Mouse (Mus musculus) telencephalon, adult 2 months (tissue): Measurements from ENCODE around the gene Hist2h2ac.
"Not testable (repeated sequence)": the region's sequence is repeated elsewhere in the genome, so short reads cannot be mapped to it uniquely, and the experiment has no call there.

ENCODE experiments used
- DNase-seq: peaks from one replicate; pipeline ENCODE4 v3.0.0-alpha.2; 2011; ENCODE audit warnings: low read depth, low spot score

Hist2h2ac gene

DNA sequence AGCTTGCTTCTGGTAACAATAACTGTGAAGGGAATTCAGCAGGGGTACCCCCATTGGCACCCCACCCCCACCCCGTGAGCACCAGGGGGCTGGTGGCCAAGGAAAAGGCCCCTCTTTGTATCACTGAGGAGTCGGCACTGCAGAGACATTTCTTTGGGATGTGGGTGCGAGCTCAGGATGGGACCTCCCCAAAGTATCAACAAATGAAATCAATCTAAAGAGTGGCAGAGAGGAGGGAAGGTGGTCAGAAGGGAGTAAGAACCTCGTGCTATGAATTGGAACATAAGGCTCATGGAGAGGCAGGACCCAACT, 28.3 kb upstream of the Hist2h2ac start:
- no peak for DNase-seq

DNA sequence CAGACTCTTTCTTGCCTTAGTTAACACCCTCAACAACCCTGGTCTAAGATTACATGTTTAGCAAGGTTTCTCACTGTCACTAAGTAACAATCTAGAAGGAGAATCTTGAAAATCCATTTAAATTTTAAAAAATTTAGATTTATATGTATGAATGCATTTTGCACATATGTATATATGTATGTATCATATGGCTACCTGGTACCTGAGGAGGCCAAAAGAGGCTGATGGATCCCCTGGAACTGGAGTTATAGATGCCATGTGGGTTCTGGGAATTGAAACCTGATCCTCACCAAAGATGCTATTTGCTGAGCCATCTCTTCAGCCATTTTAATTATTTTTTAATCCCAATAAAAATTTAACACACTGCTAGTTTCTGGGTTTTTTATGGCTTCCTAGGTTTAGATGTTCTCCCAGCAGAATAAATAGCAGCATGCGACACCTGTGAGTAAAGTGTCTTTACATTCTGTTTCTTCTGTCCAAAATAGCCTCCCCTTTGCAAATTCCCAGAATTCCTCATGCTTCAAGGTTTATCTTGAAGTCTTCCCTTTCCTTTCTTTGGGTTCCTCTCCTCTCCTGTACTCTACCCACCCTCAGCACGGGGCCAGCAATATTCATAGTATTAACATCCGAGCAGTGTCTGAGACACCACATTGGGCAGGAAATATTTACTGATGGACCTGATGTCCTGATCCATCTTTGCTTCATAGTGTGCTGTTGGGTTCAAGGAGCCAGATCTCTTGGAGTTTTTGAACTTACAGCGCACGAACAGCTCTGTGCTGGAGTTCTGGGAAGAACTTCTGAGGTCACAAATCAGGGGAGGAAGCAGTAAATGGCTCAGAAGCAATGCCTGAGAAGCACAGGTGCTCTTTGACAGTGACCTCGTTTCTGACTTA, 27.7 kb upstream of the Hist2h2ac start:
- DNase-seq: no peak

DNA sequence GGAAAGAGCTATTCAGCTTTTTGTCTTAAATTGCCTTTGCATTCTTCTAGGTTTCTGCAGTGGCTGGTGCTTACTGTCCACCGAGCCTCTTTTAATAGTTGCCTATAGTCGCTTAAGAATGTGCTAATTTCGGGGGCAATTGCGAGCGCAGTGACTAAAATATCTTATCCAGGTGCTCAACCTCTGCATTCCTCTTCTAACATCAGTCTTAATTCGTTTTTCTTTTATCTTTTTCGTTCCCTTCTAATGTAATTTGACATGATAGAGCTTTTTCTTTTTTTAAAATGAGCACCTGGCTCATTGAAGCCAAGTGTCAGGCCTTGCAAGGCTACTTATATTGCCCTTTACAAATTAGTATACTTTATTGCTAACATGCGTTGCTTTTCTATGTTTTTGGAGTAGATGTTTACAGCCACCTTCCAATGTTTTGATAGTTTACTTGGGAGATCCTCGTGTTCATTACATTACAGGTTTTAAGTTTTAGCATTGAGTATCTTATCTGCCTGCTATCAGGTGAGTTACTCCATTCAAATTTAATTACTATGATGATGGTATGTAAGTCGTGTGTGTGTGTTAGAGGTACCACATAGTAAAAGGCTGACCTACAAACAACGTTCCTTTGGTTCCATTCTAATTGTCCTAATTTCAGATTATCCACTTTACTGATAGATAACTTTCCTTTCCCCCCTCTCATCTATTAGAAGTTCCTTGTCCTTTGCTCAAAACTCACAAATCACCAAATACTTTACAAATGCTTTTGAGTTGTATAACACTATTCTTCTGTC, 26.9 kb upstream of the Hist2h2ac start:
- DNase-seq: no peak

DNA sequence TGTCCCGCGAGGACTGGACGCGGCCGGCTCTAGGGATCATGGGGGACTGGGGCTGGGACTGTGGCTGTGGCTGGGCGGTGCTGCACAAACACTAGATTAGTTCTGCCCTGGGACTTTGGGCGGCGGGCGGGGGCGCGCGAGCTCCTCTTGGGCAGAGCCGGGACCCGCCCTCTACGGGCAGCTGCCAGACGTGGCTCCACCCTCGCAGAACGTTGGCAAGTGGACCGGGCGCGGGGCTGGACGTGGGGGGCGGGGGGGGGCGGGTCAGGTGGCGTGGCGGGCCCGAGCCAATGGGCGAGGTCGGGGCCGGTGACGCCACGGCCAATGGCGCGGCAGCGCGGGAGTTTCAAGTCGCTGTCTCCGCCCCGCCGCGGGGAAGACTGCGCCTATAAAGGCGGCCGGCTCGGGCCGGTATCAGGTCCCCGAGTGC, 25.8 kb upstream of the Hist2h2ac start, which contains the start of gene Hist2h3c1:
Gene Hist2h3c1, plus strand, starts transcription at position 259 of the 430 bp plus-strand sequence.
- DNase-seq: not testable (repeated sequence)

DNA sequence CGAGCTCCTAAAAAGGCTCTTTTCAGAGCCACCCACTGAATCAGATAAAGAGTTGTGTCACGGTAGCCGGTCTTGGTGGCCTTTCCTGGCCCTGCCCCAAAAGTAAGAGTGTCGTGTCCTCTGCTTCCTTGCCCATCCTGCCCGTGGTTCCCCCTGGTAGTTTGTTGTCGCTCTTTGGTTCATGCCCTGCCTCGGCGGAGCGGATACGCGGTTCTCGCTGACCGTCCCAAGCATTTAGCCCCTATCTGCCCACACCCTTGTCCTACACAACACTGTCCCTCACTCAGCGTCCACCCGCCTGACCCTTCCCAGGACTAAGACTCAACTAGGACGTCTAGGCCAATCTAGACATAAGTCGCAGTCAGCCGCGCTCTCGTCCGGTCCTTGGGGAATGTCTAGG, 25.3 kb upstream of the Hist2h2ac start:
- not testable (repeated sequence) for DNase-seq

DNA sequence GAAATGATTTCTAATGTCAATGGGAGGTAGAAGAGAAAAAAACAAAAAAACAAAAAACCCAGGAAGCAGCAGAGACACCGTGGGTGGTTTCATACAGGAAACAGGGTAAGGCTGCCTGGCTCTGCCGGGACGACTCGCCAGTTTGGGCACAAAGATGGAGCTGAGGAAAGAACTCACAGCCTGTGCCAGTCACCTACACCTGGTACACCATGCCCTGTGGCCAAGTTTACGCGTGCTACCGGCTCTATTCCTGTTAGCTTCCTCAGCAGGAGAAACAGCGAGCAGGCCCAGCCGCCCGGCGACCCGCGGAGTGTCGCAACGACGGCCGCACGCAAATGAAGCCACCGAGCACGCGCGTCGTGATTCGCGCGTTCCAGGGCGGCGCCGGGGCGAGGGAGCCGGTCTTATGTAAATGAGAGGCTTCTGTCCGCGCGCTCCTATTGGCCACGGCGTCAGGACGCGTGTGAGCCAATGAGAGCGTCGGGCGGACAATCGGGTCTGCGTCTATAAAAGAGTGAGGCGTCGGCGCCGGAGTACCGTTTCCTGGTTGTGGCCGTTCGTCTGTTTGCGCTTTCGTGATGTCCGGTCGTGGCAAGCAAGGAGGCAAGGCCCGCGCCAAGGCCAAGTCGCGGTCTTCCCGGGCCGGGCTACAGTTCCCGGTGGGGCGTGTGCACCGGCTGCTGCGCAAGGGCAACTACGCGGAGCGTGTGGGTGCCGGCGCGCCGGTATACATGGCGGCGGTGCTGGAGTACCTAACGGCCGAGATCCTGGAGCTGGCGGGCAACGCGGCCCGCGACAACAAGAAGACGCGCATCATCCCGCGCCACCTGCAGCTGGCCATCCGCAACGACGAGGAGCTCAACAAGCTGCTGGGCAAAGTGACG, 24.6 kb upstream of the Hist2h2ac start, which contains the start of gene Hist2h2aa1:
Gene Hist2h2aa1, plus strand, starts transcription at position 495 of the 884 bp plus-strand sequence.
- peak; percentile 50 for DNase-seq

DNA sequence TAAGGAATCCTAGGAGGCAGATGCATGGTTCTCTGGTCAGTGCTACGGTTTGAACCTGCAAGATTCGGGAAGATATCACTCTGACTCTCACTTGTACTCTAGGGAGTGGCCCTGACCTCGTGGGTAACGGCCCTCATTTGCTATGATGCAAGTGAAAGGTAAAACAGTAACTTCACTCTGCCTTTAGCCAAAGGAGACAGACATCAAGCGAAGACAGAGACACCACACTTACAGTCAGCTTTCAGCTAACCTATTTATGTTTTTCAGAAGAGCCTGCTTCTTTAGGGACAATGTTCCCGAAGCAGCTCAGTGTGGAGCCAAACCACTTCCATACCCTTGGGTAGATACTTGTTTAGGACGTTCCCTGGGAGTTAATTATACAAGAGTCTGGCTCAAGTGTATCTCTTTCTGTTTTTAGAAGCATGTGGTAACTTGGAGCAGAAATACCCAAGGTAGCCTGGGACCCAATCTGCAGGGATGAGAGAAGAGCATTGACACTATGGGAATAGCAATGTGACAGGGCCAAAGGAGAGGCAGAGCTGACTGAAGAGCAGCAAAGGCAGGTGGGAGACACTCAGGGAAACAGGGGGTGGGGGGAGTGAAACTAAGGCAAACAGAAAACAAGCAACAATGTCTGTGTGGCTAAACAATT, 23.4 kb upstream of the Hist2h2ac start:
- DNase-seq: no peak

DNA sequence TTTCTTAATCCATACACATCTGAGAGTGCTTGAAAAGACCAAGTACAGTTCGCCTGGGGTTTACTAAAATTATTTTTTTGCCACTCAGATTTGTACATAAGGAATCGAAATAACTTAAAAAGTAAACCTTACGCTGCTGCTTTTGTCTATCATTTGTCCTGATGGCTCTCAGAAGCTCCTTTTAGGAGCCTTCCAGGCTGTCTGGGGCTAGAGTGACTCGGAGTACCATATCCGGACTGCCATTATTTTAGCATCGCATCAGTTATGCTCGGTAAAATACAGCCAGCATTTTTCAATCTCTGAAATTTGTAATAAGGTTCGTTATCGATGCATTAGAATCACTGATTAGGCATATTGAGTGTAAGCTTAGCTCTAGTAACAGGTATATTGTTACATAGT, 20.1 kb upstream of the Hist2h2ac start:
- no peak for DNase-seq

DNA sequence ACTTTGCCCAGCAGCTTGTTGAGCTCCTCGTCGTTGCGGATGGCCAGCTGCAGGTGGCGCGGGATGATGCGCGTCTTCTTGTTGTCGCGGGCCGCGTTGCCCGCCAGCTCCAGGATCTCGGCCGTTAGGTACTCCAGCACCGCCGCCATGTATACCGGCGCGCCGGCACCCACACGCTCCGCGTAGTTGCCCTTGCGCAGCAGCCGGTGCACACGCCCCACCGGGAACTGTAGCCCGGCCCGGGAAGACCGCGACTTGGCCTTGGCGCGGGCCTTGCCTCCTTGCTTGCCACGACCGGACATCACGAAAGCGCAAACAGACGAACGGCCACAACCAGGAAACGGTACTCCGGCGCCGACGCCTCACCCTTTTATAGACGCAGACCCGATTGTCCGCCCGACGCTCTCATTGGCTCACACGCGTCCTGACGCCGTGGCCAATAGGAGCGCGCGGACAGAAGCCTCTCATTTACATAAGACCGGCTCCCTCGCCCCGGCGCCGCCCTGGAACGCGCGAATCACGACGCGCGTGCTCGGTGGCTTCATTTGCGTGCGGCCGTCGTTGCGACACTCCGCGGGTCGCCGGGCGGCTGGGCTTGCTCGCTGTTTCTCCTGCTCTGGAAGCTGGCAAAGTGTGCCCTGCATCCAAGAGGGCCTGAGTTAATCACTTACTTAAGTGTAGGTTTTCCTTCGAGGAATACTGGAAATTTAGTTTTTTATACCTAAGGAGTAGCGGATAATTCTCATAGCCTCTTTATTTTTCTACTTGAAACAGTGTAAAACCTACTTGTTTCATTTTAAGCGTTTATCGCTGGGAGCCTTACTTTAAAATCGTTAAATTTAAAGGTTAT, 19.5 kb upstream of the Hist2h2ac start, which contains the start of gene Hist2h2aa2:
Gene Hist2h2aa2, minus strand, starts transcription at position 328 of the 850 bp plus-strand sequence.
- DNase-seq: peak; percentile 48

DNA sequence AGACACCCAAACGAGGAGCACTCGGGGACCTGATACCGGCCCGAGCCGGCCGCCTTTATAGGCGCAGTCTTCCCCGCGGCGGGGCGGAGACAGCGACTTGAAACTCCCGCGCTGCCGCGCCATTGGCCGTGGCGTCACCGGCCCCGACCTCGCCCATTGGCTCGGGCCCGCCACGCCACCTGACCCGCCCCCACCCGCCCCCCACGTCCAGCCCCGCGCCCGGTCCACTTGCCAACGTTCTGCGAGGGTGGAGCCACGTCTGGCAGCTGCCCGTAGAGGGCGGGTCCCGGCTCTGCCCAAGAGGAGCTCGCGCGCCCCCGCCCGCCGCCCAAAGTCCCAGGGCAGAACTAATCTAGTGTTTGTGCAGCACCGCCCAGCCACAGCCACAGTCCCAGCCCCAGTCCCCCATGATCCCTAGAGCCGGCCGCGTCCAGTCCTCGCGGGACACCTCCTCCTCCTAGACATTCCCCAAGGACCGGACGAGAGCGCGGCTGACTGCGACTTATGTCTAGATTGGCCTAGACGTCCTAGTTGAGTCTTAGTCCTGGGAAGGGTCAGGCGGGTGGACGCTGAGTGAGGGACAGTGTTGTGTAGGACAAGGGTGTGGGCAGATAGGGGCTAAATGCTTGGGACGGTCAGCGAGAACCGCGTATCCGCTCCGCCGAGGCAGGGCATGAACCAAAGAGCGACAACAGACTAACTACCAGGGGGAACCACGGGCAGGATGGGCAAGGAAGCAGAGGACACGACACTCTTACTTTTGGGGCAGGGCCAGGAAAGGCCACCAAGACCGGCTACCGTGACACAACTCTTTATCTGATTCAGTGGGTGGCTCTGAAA, 18.5 kb upstream of the Hist2h2ac start, which contains the start of gene Hist2h3c2:
Gene Hist2h3c2, minus strand, starts transcription at position 174 of the 840 bp plus-strand sequence.
- not testable (repeated sequence) for DNase-seq

DNA sequence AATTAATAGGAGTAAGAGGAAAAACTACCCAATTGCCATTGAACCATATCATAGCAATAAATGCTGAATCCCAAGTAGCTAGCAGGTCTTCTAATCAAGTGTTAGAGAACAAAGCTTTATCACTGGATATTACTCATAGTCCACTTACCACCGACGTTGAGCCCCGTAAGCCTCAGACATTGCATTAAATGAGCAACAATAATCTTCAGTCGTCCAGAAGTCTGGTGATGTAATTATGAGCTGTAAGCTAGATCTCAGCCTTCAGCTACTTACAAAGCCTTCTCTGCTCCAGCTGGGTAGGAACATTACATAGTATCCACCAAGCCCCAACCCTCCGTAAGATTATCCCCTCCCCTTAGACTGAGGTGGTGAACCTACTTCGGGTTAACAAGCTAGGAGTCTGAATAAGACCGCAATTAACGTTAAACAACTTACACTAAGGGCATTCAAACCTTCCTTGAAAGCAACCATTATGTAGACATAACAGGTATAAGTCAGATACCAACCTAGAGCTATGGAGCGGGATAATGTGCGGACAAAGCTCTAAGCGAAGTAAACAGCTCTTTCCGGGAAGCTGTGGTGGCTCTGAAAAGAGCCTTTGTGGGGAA, 17.3 kb upstream of the Hist2h2ac start:
- no peak for DNase-seq

DNA sequence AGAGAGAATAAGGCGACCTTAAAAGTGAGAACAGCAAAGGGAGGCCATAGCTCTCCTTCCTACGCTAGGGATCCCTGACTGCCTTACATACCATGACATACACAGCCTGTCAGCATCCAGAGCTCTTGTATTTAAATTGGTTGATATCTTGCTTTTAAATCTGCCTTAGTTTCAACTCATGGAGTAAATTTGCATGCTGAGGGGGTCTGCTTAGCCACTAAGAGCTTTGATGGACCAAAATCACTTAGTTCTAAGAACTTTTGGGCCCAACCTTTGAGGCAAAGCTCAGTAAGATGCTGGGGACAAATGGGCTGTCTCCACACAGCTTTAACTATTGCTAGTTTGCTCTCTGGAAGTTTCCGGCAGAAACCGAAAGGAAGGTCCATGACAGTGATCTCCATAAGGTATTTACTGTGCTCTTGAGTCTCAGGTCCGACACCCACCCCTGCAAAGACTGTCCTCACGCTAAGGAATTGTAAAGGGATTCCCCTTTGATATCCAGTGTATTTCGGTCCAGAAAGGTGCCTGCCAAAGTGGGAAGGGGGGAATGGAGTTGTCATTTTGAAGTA, 16.7 kb upstream of the Hist2h2ac start:
- no peak for DNase-seq

DNA sequence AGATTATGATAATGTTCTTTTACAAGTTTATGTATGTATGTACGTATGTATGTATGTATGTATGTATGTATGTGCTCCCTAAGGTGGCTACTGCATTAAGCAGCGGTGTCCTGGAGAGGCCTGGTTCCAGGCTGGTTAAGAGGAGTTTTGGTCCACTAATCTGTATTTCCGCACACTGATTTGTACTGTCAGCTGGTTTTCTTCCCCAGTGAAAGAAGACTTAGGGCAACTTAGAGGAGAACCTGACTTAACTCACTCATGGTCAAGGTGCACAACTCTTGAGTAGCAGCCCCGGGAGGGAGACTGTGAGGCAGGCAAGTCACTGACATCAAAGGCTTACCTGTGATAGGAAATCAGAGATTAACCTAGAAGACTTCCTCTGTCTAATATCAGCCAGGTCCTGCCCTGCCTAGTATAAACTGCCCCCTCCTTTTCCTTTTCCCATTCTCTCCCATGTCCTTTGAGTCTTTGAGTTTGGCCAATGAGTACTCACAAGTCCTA, 16.2 kb upstream of the Hist2h2ac start:
- no peak for DNase-seq

DNA sequence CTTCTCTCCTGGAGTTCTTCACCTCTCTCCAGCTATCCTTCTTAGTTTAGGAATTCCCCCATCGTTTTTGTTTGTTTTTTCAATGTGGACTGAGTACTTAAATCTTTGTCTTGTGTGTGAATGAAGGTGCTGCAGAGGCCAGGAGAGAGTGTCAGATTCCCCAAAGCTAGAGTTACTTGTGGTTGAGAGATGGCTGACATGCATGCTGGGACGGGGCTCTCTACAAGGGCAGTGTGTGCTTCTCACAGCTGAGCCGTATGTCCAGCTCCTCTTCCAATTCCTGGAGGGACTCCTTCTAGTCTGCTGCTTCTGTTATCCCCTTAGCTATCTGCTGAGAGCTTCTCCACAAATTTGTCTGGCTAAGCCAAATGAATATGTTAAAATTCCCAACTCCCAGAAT, 15.2 kb upstream of the Hist2h2ac start:
- DNase-seq: no peak

DNA sequence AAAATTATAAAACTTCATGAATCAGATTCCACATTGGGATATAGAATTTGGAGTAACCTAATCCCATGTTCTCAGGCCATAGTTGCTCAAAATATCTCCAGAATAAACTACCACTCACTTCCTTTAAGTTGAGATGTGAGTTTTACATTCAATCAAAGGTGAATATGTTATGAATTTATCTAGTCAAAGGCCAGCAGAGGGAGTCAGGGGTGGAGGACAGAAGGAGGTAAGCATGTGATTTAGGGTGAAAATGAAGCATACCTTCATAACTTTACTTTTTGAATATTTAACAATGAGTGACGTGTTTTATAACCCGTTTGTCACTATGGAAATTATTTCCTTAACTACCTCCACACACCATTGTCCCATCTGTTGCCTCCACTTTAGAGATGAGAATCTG, 14.2 kb upstream of the Hist2h2ac start:
- no peak for DNase-seq

DNA sequence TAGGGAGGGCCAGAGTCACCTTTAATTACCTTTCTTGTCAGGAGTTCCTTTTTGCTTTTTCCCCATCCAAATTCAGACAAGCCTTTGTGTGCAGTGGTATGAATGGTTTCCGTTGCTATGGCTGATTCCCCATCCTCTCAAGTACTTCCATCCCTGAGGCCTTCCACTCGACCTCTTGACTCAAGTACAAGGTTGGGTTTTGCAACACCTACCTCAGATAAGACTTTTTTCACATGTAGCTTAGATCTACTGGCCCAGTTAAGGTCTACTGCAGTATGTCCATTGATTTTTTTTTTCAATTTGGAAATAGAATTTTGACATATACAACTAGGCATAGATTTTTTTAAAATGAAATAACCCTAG, 11.1 kb upstream of the Hist2h2ac start:
- DNase-seq: no peak

DNA sequence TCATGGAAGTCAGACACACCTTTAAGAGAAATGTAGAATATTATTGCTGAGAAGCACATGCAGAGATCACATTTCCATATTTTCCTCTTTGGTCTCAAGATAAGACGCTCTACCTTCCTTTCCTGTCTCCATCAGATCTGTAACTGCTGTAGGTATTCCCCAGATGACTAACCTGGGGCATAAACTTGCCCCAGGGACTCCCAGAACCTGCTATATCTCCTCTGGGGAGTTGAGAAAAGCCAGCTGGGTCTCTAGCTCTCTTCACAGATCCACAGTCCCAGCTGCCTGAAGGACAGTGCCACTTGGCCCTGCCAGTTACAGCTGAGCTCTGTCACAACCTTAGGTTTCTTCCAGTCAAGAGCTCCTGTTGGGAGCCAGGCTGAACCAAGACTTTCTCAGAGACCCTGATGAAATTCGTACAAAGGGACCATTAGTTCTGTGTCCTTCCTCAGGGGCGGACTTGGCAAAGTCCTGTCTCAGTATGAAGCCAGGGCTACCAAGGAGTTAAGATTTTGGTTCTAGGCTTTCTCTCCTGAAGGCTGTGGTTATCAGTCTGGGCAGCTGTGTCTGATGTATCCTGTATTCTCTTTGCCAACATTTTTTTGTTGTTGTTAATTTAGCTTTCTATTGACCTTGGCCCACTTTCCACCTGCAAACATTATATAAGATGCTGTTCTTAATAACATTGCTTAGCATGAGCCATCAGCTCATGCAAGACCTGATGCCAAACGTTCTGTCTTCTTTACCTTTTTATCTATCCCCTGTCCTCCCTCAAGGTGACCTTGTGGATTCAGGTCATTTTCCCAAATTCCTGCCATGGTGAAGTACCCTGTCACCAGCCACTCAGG, 10.5 kb upstream of the Hist2h2ac start:
- no peak for DNase-seq
